Mouse (Mus musculus): ENCODE measurements around the gene Zbtb45. TPM values are rescaled to one million over a fixed set of nuclear protein-coding genes. Genes with fewer than 3 reads are reported as not detected.

Gene Zbtb45
- polyA plus RNA-seq, 1 experiment from 2014 or later, result 31.8 TPM

DNA sequence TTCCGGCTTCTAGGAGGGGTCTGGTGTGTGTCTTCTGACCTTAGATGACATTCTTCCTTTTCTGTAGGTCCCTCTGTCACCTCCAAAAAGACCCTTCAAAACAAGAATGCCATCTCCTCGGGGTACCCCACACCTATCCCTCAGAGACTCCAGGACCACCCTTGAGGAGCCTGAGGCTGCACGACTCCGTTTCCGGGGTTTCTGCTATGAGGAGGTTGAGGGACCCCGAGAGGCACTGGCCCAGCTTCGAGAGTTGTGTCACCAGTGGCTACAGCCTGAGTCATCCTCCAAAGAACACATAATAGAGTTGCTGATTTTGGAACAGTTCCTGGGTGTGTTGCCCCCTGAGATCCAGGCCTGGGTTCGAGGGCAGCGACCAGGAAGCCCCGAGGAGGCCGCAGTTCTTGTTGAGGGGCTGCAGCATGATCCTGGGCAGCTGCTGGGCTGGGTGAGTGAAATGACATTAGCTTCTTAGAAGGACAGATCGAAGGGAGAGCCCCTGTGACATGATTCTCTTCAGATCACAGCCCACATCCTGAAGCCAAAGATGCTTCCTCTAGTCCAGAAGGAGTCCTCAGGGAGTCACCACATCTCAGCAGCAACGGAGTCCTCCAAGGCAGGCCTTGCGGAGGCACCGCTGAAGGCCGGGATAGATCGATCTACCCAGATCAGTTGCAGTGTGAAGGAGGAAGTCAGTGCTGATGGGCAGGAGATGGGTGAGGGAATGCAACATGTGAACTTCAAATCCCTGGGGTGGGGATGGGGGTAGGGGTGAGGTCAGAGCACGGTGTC, 30.7 kb downstream of the Zbtb45 start:
- Histone ChIP-seq H3K4me1 (peaks cover 16% of the 10 kb centered on the region), H3K9me3 (replicated peaks) (no peaks in the 10 kb centered on the region), H3K4me3 (peak overlapping the region; percentile 64), H3K27ac (peak overlapping the region; percentile 94), H3K27me3 (ENCODE audit: low read depth, poor library complexity, severe bottlenecking) (no peaks in the 10 kb centered on the region), H3K36me3 (peaks cover 15% of the 10 kb centered on the region)
- 79% methylated on average over 18 of the region's 18 CpGs for WGBS
- no peak for DNase-seq (ENCODE audit: low spot score)

DNA sequence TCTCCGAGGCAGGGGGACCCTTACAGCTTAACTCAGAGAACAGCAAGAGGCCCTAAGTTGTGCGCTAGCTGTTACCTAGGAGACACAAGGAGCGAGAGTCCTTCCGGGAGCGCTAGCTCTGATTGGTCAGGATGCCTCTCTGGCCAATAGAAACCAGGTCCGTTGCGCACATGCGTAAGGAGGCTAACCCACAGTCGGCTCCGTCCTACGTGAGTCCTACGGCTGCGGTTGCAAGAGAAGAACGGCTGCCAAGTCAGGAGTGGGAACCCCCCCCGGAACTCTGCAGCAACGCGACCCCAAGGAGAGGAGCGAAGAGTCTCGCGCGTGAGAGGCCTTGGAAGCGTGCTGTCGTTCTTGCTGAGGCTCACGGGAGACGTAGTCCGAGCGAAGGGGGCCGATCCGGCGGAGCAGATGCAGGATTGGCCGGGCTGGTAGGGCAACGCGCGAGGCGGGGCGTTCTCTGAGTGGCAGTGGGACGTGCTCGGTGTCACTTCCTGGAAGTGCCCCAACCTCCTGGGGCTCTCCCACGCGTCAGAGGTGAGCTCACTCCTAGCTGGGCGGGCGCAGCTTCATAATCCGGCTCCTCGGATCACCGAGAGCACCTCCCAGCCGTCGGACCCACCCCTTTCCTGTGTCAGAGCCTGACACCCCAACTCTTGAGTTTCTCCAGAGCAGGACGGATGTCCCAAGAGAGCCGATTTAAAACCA, 32.0 kb downstream of the Zbtb45 start, which contains the start of gene Zfp446:
Zfp446 (plus strand) TSS at position 167 of the 708 bp plus-strand sequence.
- peak within 1 kb of the TSS; percentile 94 for H3K27ac ChIP-seq
- peak; percentile 95 for DNase-seq (ENCODE audit: low spot score)
- H3K27me3 ChIP-seq (ENCODE audit: low read depth, poor library complexity, severe bottlenecking), result no peaks in the 10 kb centered on the region
- peaks cover 16% of the 10 kb centered on the region for H3K4me1 ChIP-seq
- peak within 1 kb of the TSS; percentile 64 for H3K4me3 ChIP-seq
- WGBS, result under 1% methylated on average over 49 of the region's 49 CpGs
- no peaks in the 10 kb centered on the region for H3K9me3 ChIP-seq (replicated peaks)
- peaks cover 19% of the 10 kb centered on the region for H3K36me3 ChIP-seq

DNA sequence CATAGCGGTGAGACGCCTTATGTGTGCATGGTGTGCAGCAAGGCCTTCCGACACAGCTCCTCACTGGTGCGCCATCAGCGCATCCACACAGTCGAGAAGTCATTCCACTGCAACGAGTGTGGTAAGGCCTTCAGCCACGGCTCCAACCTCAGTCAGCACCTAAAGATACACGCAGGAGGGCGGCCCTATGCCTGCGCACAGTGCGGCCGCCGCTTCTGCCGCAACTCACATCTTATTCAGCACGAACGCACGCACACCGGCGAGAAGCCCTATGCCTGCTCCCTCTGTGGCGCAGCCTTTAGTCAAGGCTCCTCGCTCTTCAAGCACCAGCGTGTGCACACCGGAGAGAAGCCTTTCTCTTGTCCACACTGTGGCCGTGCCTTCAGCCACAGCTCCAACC, 38.9 kb downstream of the Zbtb45 start:
- Histone ChIP-seq H3K4me1 (peaks cover 13% of the 10 kb centered on the region), H3K9me3 (replicated peaks) (no peaks in the 10 kb centered on the region), H3K4me3 (0 out of 2 replicates have a peak overlapping the region, but pooled peaks have one; percentile 3), H3K27ac (no peak overlapping the region), H3K36me3 (peaks cover 47% of the 10 kb centered on the region), H3K27me3 (ENCODE audit: low read depth, poor library complexity, severe bottlenecking) (no peaks in the 10 kb centered on the region)
- DNase-seq (ENCODE audit: low spot score), result no peak
- WGBS, result 94% methylated on average over 25 of the region's 25 CpGs

DNA sequence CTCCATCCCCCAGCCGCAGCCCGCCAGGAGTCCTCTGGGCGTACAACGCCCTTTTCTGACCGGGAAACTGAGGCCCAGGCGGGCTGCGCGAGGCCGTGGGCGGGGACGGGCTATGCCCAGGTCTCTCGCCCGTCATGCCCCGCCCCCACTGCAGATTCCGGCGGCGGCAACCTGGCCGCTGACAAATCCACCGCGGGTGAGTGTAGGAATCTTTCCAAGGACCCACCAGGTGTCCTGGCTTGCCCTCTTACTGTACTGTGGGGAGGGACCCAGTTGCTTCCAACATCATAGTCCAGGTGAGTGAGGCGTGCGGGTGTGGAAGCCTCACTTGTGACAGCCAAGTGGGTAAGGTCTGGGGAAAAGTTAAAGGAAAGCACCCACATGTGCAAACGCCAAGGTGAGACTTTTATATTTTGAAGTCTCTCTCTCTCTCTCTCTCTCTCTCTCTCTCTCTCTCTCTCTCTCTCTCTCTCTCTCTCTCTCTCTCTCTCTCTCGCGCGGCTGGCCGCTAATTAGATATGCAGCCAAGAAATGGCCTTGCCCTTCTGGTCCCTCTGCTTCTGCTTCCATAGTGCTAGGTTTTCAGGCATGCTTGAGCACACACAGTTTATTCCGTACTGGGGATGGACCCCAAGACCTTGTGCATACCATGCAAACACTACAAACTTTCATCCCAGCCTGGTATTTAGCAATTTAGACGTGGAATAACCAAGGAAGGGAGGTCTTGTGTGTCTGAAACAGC, 43.6 kb downstream of the Zbtb45 start:
- H3K27ac ChIP-seq, result peak overlapping the region; percentile 92
- peaks cover 28% of the 10 kb centered on the region for H3K36me3 ChIP-seq
- DNase-seq (ENCODE audit: low spot score), result peak; percentile 76
- H3K4me3 ChIP-seq, result peak overlapping the region; percentile 84
- H3K4me1 ChIP-seq, result peaks cover 22% of the 10 kb centered on the region
- no peaks in the 10 kb centered on the region for H3K27me3 ChIP-seq (ENCODE audit: low read depth, poor library complexity, severe bottlenecking)
- 1% methylated on average over 29 of the region's 29 CpGs for WGBS
- H3K9me3 ChIP-seq (replicated peaks), result no peaks in the 10 kb centered on the region

DNA sequence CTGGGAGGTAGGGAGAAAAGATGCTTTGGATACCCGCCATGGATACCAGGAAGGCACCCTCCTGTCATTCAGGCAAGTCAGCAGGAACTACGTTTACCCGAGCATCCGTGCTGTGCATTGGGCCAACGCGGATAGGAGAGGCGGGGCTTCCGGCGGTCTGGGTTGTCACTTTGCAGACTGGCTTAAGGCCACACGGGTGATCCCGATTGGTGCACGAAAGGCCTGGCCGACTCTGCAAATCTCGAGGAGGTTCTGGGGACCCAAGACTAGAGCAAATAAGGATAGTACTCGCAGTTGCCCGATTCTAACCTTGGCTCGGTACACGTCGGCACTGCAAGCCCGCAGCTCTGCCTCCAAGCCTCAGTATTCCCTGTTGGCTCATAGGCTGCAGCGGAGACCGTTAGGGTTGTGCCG, 44.1 kb downstream of the Zbtb45 start, which contains the start of gene Zfp324:
Zfp324 (plus strand) TSS at position 161 of the 414 bp plus-strand sequence.
- Histone ChIP-seq H3K27ac (peak within 1 kb of the TSS; percentile 92), H3K4me3 (peak within 1 kb of the TSS; percentile 84), H3K36me3 (peaks cover 22% of the 10 kb centered on the region), H3K4me1 (peaks cover 23% of the 10 kb centered on the region), H3K9me3 (replicated peaks) (no peaks in the 10 kb centered on the region), H3K27me3 (ENCODE audit: low read depth, poor library complexity, severe bottlenecking) (no peaks in the 10 kb centered on the region)
- under 1% methylated on average over 23 of the region's 23 CpGs for WGBS
- peak; percentile 85 for DNase-seq (ENCODE audit: low spot score)

DNA sequence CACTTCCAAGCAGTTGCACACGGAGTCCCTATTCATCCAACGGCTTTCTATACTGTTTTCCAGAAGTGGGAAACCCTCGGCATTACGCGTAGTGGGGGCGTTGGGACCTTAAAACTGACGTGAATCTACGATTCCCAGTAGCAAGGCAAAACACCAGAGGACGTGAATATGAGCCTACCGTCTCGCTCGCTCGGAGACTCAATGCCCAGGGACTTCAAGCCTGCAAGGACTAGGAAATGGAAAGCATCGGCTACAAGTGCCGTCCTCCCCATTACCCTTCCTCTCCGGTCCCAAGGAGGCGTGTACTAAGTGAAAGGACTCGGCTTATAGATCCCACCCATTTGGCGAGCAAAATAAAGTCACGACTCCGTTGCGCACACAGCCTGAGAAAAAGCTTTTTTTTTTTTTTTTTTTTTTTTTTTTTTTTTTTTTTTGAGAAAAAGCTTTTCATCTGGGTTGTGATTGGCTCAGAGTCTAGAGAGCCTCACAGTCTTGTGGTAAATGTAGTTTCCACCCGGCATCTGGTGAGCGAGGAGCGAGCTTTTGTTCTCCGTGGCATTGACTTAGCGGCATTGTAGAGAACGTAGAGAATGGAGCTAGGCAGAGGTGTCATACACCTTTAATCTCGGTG, 48.2 kb downstream of the Zbtb45 start:
- Histone ChIP-seq H3K27ac (peak overlapping the region; percentile 85), H3K36me3 (no peaks in the 10 kb centered on the region), H3K4me3 (peak overlapping the region; percentile 52), H3K27me3 (ENCODE audit: low read depth, poor library complexity, severe bottlenecking) (no peaks in the 10 kb centered on the region), H3K4me1 (peaks cover 15% of the 10 kb centered on the region), H3K9me3 (replicated peaks) (no peaks in the 10 kb centered on the region)
- peak; percentile 66 for DNase-seq (ENCODE audit: low spot score)
- WGBS, result 6% methylated on average over 29 of the region's 29 CpGs

DNA sequence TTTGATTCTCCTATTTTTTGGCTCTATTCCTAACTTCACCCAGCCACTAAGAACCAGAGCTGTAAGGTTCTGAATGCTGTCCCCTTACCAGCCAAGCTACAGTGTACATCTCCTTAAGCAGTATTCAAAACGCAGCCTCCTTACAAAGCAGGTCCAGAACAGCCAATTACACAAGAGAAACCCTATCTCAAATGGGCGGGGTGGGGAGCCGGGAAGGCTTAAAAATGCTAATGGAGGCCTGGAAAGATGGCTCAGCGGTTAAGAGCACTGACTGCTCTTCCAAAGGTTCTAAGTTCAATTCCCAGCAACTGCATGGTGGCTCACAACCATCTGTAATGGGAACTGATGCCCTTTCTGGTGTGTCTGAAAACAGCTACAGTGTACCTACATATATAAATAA, 50.1 kb downstream of the Zbtb45 start:
- H3K27me3 ChIP-seq (ENCODE audit: low read depth, poor library complexity, severe bottlenecking), result no peaks in the 10 kb centered on the region
- H3K27ac ChIP-seq, result no peak overlapping the region
- no peak for DNase-seq (ENCODE audit: low spot score)
- no peaks in the 10 kb centered on the region for H3K9me3 ChIP-seq (replicated peaks)
- WGBS, result 30% methylated on average over 4 of the region's 4 CpGs
- H3K4me1 ChIP-seq, result peaks cover 2% of the 10 kb centered on the region; the same call in 1 of the 2 replicates
- H3K4me3 ChIP-seq, result no peak overlapping the region
- no peaks in the 10 kb centered on the region for H3K36me3 ChIP-seq

DNA sequence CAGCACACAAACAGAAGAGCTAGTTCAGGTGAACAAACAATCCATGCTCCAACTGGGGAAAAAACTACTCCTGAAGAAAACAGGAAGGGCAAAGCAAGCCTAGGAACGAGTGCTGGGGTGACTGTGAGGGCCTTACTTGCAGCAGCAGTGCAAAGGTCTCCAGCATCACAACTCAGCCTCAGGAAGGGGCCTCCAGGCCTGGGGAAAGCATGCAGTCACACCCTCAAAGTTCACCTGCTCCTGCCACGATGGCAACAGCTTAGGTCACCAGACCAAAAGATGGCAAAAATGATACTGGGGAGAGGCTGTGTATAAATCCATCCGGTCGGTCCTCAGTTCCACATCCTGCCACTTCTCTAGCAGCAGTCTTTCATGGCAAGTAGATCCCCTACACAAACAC, 50.9 kb downstream of the Zbtb45 start:
- no peak overlapping the region for H3K27ac ChIP-seq
- WGBS, result 86% methylated on average over 4 of the region's 4 CpGs

DNA sequence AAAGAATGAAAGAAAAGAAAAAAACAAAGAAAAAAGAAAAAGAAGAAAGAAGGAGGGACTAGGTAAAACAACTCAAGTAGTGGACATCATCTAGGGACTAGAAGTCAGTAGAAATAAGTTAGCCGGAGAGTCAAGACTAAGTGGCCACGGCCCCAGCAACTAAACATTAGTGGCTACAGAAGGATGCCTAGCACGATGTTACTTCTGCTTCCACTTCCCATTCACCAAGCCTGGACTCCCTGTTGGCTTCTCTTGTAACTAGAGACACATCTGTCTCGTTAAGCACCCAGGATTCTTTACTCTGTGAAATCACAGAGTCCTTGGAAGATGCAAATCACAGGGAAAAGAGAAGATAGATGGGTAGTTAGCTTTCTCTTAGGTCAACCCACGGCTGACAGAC, 52.3 kb downstream of the Zbtb45 start:
- H3K27me3 ChIP-seq (ENCODE audit: low read depth, poor library complexity, severe bottlenecking), result no peaks in the 10 kb centered on the region
- H3K9me3 ChIP-seq (replicated peaks), result no peaks in the 10 kb centered on the region
- no peak for DNase-seq (ENCODE audit: low spot score)
- peaks cover 2% of the 10 kb centered on the region; the same call in 1 of the 2 replicates for H3K4me1 ChIP-seq
- 80% methylated on average over 5 of the region's 5 CpGs for WGBS
- H3K4me3 ChIP-seq, result no peak overlapping the region
- no peaks in the 10 kb centered on the region for H3K36me3 ChIP-seq
- H3K27ac ChIP-seq, result no peak overlapping the region

More for the DNA sequence above, 50.9 kb downstream of the Zbtb45 start:
- H3K4me3 ChIP-seq, result no peak overlapping the region
- no peaks in the 10 kb centered on the region for H3K9me3 ChIP-seq (replicated peaks)
- H3K4me1 ChIP-seq, result peaks cover 2% of the 10 kb centered on the region; the same call in 1 of the 2 replicates
- no peaks in the 10 kb centered on the region for H3K27me3 ChIP-seq (ENCODE audit: low read depth, poor library complexity, severe bottlenecking)
- DNase-seq (ENCODE audit: low spot score), result no peak
- no peaks in the 10 kb centered on the region for H3K36me3 ChIP-seq

DNA sequence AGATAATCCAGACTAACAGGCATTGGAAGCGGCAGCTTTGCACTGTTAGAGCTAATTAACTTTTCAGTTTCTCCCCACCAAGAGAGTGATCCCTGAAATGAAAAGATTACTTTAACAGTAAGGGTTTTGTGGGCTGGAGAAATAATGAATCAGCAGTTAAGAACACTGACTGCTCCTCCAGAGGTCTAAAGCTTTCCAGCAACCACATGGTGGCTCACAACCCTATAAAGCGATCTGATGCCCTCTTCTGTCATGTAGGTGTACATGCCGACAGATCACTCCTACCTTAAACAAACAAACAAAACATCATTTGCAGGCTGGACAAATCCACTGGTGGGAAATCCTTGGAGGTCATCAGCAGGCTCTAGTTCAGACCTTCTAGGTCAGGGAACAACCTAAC, 54.9 kb downstream of the Zbtb45 start:
- Histone ChIP-seq H3K36me3 (no peaks in the 10 kb centered on the region), H3K27ac (no peak overlapping the region), H3K27me3 (ENCODE audit: low read depth, poor library complexity, severe bottlenecking) (no peaks in the 10 kb centered on the region), H3K9me3 (replicated peaks) (no peaks in the 10 kb centered on the region), H3K4me3 (no peak overlapping the region), H3K4me1 (peaks cover 10% of the 10 kb centered on the region)
- DNase-seq (ENCODE audit: low spot score), result no peak
- 57% methylated on average over 3 of the region's 3 CpGs for WGBS

All from limb, embryonic 10.5 days (tissue).